Mouse (Mus musculus): ENCODE data around the gene Wipi2. TPM values are rescaled to one million over a fixed set of nuclear protein-coding genes. Genes with fewer than 3 reads are reported as not detected.

Gene Wipi2
- total and polyA plus RNA-seq, 2 experiments from 2014 or later = 42.3 to 69.7 TPM

DNA sequence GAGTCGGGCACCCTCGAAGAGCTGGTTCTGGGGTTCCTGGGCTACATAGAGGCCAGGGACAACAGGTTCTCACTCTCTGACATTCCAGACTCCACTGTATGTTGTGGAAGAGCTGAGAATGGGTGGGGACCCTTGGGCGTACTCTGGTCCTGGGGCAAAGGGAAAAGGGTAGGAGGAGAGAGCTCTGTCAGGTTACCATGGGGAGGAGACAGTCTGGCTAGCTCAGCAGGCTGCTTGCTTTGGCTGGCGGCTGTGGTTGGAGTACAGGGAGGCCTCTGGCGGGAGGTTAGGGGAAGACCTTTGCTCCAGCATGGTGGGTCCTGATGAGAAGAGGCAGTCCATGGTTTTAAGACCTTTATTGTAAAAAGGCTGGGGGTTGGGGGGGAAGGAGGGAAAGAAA lies 12.6 kb downstream of the Wipi2 start:
- no peaks in the 10 kb centered on the region for H3K27me3 ChIP-seq (ENCODE audit: insufficient read depth, low read length)
- no peak overlapping the region for H3K4me2 ChIP-seq (ENCODE audit: low read depth, low read length, poor library complexity, severe bottlenecking)
- WGBS = 75% methylated on average over 5 of the region's 5 CpGs
- H3K9ac ChIP-seq (replicated peaks; ENCODE audit: low read length, poor library complexity, severe bottlenecking) = no peak overlapping the region
- ATAC-seq (ENCODE audit: low FRiP score) (no peak), DNase-seq (ENCODE audit: low spot score) (no peak)
- no peak for TF ChIP-seq CTCF (IDR thresholded peaks at IDR 0.05)
- H3K4me1 ChIP-seq (ENCODE audit: insufficient read depth, low read length) = no peaks in the 10 kb centered on the region
- H3K36me3 ChIP-seq (ENCODE audit: insufficient read depth, low read length) = peaks cover 15% of the 10 kb centered on the region
- H3K4me3 ChIP-seq (ENCODE audit: low read depth, low read length) = no peak overlapping the region
- no peak overlapping the region for H3K27ac ChIP-seq (ENCODE audit: low read depth, low read length)
- H3K9me3 ChIP-seq (ENCODE audit: low read length) = peaks cover 4% of the 10 kb centered on the region; the same call in 1 of the 2 replicates

DNA sequence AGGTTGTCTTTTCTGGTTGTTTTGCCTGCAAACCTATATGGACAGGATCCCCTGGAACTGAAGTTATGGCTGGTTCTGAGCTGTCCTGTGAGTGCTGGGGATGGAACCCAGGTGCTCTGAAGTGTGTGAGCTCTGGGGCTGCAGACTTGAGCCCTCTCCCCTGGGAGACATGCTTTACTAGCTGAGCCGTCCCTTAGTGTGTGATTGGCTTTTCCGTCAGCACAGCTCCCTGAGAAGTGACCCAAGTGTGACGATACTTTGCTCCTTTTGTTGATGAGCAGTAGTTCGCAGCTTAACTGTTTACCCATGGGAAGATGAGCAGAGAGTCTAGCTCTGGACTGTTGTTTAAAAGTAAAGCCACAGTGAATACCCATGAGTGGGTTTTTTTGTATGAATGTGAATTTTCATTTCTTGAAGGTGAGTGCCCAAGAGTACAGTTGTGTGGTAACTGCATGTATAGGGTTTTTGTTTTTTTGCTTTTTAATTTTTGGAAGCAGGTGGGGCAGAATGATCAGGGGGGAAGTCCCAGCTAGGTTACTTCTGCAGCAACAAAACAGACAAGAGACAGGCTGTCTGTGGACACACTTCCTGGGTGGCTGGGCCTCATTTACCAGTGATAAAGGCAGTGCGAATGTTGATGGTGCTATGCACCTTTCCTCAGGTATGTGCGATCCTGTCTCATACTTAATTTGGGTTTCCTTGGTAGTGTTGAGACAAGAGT lies 14.0 kb downstream of the Wipi2 start:
- Histone ChIP-seq H3K4me3 (ENCODE audit: low read depth, low read length) (no peak overlapping the region), H3K27me3 (ENCODE audit: insufficient read depth, low read length) (no peaks in the 10 kb centered on the region), H3K4me1 (ENCODE audit: insufficient read depth, low read length) (no peaks in the 10 kb centered on the region), H3K9ac (replicated peaks; ENCODE audit: low read length, poor library complexity, severe bottlenecking) (no peak overlapping the region), H3K4me2 (ENCODE audit: low read depth, low read length, poor library complexity, severe bottlenecking) (no peak overlapping the region), H3K36me3 (ENCODE audit: insufficient read depth, low read length) (peaks cover 15% of the 10 kb centered on the region), H3K27ac (ENCODE audit: low read depth, low read length) (no peak overlapping the region), H3K9me3 (ENCODE audit: low read length) (peaks cover 4% of the 10 kb centered on the region; the same call in 1 of the 2 replicates)
- WGBS = 75% methylated on average over 6 of the region's 6 CpGs
- ATAC-seq (ENCODE audit: low FRiP score) (no peak), DNase-seq (ENCODE audit: low spot score) (no peak)
- TF ChIP-seq CTCF (IDR thresholded peaks at IDR 0.05) = no peak

DNA sequence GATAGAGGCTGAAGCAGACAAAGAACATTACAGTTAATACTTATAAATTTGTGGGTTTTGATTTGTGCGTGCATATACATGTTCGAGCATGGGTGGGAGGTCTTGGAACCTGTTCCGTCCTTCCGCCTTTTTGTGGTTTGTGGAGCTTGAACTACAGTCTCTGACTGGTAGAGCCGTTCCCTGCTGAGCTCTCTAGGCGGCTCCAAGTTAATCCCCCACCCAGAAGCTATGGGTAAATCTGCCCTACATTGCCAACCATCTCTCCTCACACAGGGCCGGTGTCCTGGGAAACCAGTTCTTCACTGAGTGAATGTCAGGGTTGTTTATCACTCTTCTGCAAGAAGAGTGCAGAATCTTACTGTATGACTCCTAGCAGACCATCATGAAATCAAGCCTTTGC lies 20.7 kb downstream of the Wipi2 start:
- ATAC-seq (ENCODE audit: low FRiP score) = no peak
- H3K36me3 ChIP-seq (ENCODE audit: insufficient read depth, low read length) = no peaks in the 10 kb centered on the region
- no peak overlapping the region for H3K4me2 ChIP-seq (ENCODE audit: low read depth, low read length, poor library complexity, severe bottlenecking)
- TF ChIP-seq CTCF (IDR thresholded peaks at IDR 0.05) = no peak
- no peak overlapping the region for H3K4me3 ChIP-seq (ENCODE audit: low read depth, low read length)
- H3K9ac ChIP-seq (replicated peaks; ENCODE audit: low read length, poor library complexity, severe bottlenecking) = no peak overlapping the region
- H3K4me1 ChIP-seq (ENCODE audit: insufficient read depth, low read length) = peaks cover 8% of the 10 kb centered on the region; the same call in 1 of the 2 replicates
- WGBS = 64% methylated on average over 7 of the region's 7 CpGs
- H3K9me3 ChIP-seq (ENCODE audit: low read length) = peaks cover 4% of the 10 kb centered on the region; the same call in 1 of the 2 replicates
- DNase-seq (ENCODE audit: low spot score) = peak; percentile 22
- H3K27me3 ChIP-seq (ENCODE audit: insufficient read depth, low read length) = no peaks in the 10 kb centered on the region
- 0 out of 2 replicates have a peak overlapping the region, but pooled peaks have one; percentile 6 for H3K27ac ChIP-seq (ENCODE audit: low read depth, low read length)

DNA sequence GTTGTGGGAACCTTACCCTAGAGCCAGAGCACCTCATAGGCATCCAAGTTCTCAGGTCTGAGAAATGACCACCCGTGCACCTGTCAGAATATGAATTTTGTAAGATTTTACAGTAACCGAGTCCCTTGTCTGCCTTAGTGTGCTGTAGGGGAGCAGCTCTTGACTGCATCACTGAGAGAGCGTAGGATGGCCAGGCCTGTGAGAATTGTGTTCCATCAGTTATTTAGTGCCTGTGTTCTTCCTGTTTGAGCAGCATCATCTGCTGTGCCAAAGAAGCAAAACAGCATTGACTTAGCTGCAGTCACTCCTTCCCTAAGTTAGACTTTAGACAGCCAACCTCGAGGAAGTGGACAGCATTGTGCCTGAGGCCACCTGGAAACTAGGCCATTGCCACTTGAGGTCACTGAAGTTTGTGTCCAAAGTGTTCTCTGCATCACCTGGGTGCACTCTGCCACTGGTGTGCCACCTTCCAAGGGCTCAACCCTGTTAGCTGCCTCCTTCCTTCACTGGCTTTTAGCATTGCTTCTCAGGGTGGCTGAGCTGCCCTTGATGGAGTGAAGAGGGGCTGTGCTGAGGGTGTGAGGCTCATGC lies 22.1 kb downstream of the Wipi2 start:
- Histone ChIP-seq H3K4me3 (ENCODE audit: low read depth, low read length) (no peak overlapping the region), H3K4me2 (ENCODE audit: low read depth, low read length, poor library complexity, severe bottlenecking) (no peak overlapping the region), H3K27me3 (ENCODE audit: insufficient read depth, low read length) (no peaks in the 10 kb centered on the region), H3K9me3 (ENCODE audit: low read length) (peaks cover 3% of the 10 kb centered on the region; the same call in 1 of the 2 replicates), H3K36me3 (ENCODE audit: insufficient read depth, low read length) (no peaks in the 10 kb centered on the region), H3K9ac (replicated peaks; ENCODE audit: low read length, poor library complexity, severe bottlenecking) (no peak overlapping the region), H3K27ac (ENCODE audit: low read depth, low read length) (no peak overlapping the region), H3K4me1 (ENCODE audit: insufficient read depth, low read length) (peaks cover 8% of the 10 kb centered on the region; the same call in 1 of the 2 replicates)
- TF ChIP-seq CTCF (IDR thresholded peaks at IDR 0.05) = no peak
- ATAC-seq (ENCODE audit: low FRiP score) = no peak
- WGBS = 95% methylated on average over 4 of the region's 4 CpGs
- no peak for DNase-seq (ENCODE audit: low spot score)

DNA sequence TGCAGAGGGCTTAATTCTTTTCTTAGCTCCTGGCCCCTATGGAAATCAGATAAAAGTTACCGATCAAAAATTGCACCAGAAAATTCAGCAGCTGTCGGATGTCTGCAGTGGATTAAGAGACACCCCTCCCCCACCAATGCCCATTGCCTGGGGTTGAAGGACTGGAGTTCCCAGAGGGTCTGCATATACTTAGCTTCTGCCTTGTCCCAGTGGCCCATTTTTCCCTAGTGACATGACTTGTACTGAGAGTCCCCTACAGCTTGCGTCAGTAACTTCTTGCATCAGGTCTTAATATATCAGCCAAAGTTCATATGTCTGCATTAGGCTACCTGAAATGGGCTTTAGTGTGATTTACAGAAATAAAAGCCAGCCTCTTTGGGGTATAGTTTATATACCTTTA lies 22.9 kb downstream of the Wipi2 start:
- Histone ChIP-seq H3K27me3 (ENCODE audit: insufficient read depth, low read length) (no peaks in the 10 kb centered on the region), H3K9ac (replicated peaks; ENCODE audit: low read length, poor library complexity, severe bottlenecking) (no peak overlapping the region), H3K9me3 (ENCODE audit: low read length) (no peaks in the 10 kb centered on the region), H3K36me3 (ENCODE audit: insufficient read depth, low read length) (no peaks in the 10 kb centered on the region), H3K4me1 (ENCODE audit: insufficient read depth, low read length) (peaks cover 8% of the 10 kb centered on the region; the same call in 1 of the 2 replicates), H3K4me2 (ENCODE audit: low read depth, low read length, poor library complexity, severe bottlenecking) (no peak overlapping the region), H3K4me3 (ENCODE audit: low read depth, low read length) (no peak overlapping the region), H3K27ac (ENCODE audit: low read depth, low read length) (no peak overlapping the region)
- no peak for ATAC-seq (ENCODE audit: low FRiP score)
- no peak for TF ChIP-seq CTCF (IDR thresholded peaks at IDR 0.05)
- DNase-seq (ENCODE audit: low spot score) = no peak
- 25% methylated on average over 3 of the region's 3 CpGs for WGBS
